Mouse (Mus musculus) midbrain, postnatal 0 days (tissue): ENCODE measurements around the gene Tspan13. TPM values are rescaled to one million over a fixed set of nuclear protein-coding genes. Genes with fewer than 3 reads are reported as not detected.
A peak's percentile ranks its signal among the peaks of the same experiment; 100 is the strongest.

Source experiments
- ATAC-seq: fragments of 200-750 bp; cut with Nextera tagmentation; 2 replicates; pipeline ENCODE4 v1.8.0; 2017; ENCODE audit warnings: moderate number of reproducible peaks, mild to moderate bottlenecking, moderate TSS enrichment, moderate library complexity; ENCODE audit not compliant: low FRiP score
- DNase-seq: peaks from one replicate; pipeline ENCODE4 v3.0.0-alpha.2; 2015; ENCODE audit warnings: low spot score
- H3K27ac ChIP-seq: fragments of 300-500 bp; sonication (generic); 2 replicates; pipeline ENCODE4 v1.5.1; 2014; ENCODE audit warnings: low read depth, mild to moderate bottlenecking, low read length, mixed read lengths
- H3K27me3 ChIP-seq: fragments of 300-500 bp; sonication (generic); 2 replicates; pipeline ENCODE4 v1.6.1; 2014; ENCODE audit warnings: low read length, control low read depth, mixed read lengths; ENCODE audit not compliant: insufficient read depth
- H3K36me3 ChIP-seq: fragments of 300-500 bp; sonication (generic); 2 replicates; pipeline ENCODE4 v1.6.1; 2014; ENCODE audit warnings: low read length, control low read depth, mixed read lengths; ENCODE audit not compliant: insufficient read depth
- H3K4me1 ChIP-seq: fragments of 300-500 bp; sonication (generic); 2 replicates; pipeline ENCODE4 v1.6.1; 2014; ENCODE audit warnings: mild to moderate bottlenecking, control low read depth, antibody characterized with exemption, low read length, mixed read lengths; ENCODE audit not compliant: insufficient read depth
- H3K4me2 ChIP-seq: fragments of 300-500 bp; sonication (generic); 2 replicates; pipeline ENCODE4 v1.6.1; 2014; ENCODE audit warnings: low read depth, mild to moderate bottlenecking, low read length, mixed read lengths; ENCODE audit not compliant: poor library complexity, severe bottlenecking
- H3K4me3 ChIP-seq: fragments of 300-500 bp; sonication (generic); 2 replicates; pipeline ENCODE4 v1.5.1; 2014; ENCODE audit warnings: low read depth, mild to moderate bottlenecking, low read length, moderate library complexity
- H3K9ac ChIP-seq: fragments of 300-500 bp; sonication (generic); replicated peaks from 2 replicates; pipeline ENCODE4 v1.6.1; 2014; ENCODE audit warnings: mild to moderate bottlenecking, low read length, moderate library complexity, mixed read lengths; ENCODE audit not compliant: poor library complexity, severe bottlenecking
- H3K9me3 ChIP-seq: fragments of 300-500 bp; sonication (generic); 2 replicates; pipeline ENCODE4 v1.6.1; 2016; ENCODE audit warnings: low read length, control low read depth
- CTCF ChIP-seq: IDR thresholded peaks from 2 replicates; pipeline ENCODE4 v1.5.1; 2016; ENCODE audit warnings: antibody characterized with exemption, mild to moderate bottlenecking
- WGBS: fragments of 180-500 bp; shearing (Covaris S2); extraction: QIAGEN DNeasy Blood & Tissue Kit; methylation state at CpG from one replicate; pipeline ENCODE4 v1.1.7; 2014; 5-methylcytosine and 5-hydroxymethylcytosine counted together
- polyA plus RNA-seq: library from polyadenylated mRNA; unstranded; fragments of >200 nt; fragmentation: Nextera tagmentation; extraction: Ambion mirVana; gene quantifications from 2 replicates; pipeline ENCODE4 v1.2.1, GENCODE M21; 2015
- total RNA-seq: library from RNA; depleted of rRNA; stranded (reverse); fragments of >200 nt; gene quantifications from 2 replicates; pipeline ENCODE4 v1.2.3, GENCODE M21; 2014

Tspan13 gene
- total and polyA plus RNA-seq, 2 experiments from 2014 or later: 293 to 425 TPM

DNA sequence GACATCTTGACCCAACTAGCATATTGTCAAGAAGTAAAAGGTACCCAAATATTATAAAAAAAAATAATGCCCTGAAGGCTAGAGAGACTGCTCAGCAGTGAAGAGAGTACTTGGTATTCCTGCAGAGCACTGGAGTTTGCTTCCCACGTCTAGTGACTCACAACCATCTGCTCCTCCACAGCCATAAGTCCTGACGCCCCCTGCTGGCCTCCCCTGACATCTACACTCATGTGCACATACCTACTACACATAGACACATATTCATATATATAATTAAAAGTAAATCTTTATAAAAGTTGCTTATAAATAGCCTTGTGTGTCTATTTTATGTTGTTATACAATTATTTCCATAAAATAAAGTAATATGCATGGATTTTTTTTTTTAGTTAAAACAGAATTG is 24.5 kb downstream of the Tspan13 start:
- 78% methylated on average over 2 of the region's 2 CpGs for WGBS
- H3K36me3 ChIP-seq: peaks cover 26% of the 10 kb centered on the region

DNA sequence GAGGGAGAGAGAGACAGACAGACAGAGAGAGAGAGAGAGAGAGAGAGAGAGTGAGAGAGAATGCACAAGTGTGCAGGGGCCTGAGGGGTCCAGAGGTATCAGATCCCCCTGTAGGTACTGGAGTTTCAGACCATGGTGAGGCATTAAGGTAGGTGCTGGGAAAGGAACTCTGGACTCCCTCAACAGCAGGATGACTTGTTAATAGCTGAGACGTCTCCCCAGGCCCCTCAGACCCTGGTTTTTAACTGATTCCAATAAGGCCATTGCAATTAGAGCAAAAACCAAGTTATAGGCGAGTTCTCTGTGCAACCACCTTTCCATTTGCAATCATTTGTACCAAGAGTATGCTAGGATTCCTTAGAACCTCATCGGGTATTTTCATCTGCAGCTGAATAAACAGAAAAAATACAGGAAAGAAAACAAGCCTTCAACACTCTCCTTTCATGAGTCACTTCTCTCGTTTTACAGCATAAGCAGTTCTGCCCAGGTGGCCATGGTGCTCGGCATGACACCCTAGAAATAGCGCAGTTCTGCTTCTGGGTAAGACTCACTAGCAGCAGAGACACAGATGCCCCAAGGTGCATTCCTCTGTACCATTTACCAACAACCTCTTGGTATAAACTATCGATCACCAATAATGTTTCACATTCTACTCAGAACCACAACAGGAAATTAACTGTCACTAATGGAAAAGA is 28.9 kb downstream of the Tspan13 start:
- Histone ChIP-seq H3K4me3 (no peak overlapping the region), H3K27me3 (no peaks in the 10 kb centered on the region), H3K4me1 (no peaks in the 10 kb centered on the region), H3K36me3 (peaks cover 6% of the 10 kb centered on the region; the same call in 1 of the 2 replicates), H3K4me2 (no peak overlapping the region), H3K27ac (no peak overlapping the region), H3K9me3 (no peaks in the 10 kb centered on the region), H3K9ac (no peak overlapping the region)
- no peak for TF ChIP-seq CTCF
- 83% methylated on average over 7 of the region's 7 CpGs for WGBS
- DNase-seq (no peak), ATAC-seq (no peak)

More for the DNA sequence above, 24.5 kb downstream of the Tspan13 start:
- Histone ChIP-seq H3K27me3 (no peaks in the 10 kb centered on the region), H3K9ac (no peak overlapping the region), H3K9me3 (no peaks in the 10 kb centered on the region), H3K27ac (no peak overlapping the region), H3K4me2 (no peak overlapping the region), H3K4me3 (no peak overlapping the region), H3K4me1 (no peaks in the 10 kb centered on the region)
- ATAC-seq: no peak
- TF ChIP-seq CTCF: peak; percentile 40; the same call in 1 of the 2 replicates
- no peak for DNase-seq

DNA sequence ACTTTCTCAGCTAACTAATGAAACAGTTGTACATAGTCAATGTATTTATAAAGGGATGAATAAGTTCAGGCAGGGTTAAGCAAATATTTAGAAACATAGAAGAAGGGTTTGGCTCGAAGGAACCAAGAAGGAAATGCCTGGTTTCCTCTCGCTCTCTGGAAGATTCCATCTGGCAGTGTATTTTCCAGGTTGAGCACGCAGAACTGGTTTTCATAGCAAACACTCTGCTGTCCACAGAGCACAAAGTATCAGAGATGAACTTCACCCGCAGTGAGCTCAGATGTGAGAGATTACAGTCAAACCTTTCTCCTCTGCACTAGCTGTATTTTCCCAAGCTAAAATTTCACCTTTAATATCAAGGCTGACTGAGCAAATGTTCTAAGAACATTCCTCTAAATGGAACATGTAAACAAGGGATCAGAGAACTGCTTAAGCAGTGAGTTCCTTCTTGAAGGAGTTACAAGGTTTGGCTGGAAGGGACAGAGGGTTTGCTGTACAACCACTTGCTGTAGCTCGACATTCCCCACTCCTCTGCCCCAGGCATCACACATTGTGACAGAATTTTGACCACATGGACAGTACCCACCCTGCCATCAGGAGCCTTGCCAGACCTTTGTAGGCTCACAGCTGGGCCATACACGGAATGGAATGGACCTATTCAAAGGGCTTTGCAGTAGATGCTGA is 33.8 kb downstream of the Tspan13 start:
- Histone ChIP-seq H3K9me3 (no peaks in the 10 kb centered on the region), H3K4me3 (no peak overlapping the region), H3K36me3 (no peaks in the 10 kb centered on the region), H3K27ac (no peak overlapping the region), H3K27me3 (no peaks in the 10 kb centered on the region), H3K4me1 (no peaks in the 10 kb centered on the region), H3K4me2 (no peak overlapping the region), H3K9ac (no peak overlapping the region)
- DNase-seq (no peak), ATAC-seq (no peak)
- no peak for TF ChIP-seq CTCF
- WGBS: 77% methylated on average over 6 of the region's 6 CpGs

DNA sequence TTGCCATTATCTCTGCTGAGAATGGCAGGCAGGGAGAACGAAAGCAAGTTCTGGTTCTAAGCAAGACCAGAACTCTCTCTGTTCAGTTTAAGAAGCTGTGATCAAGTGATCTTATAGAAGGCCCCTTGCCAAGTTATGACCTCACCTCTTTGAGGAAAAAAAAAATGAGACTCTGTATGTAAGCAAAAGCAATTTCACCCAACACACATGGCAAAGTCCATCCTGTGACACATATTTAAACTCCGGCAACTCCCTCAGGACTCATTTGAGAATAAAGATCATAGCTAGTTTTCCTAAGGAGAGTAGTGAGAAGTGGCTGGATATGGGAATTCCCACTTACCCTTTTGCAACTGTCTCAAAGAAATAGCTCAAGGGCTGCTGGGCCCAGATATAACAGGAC is 34.7 kb downstream of the Tspan13 start:
- no peak for TF ChIP-seq CTCF
- H3K36me3 ChIP-seq: no peaks in the 10 kb centered on the region
- no peaks in the 10 kb centered on the region for H3K27me3 ChIP-seq
- H3K4me3 ChIP-seq: no peak overlapping the region
- DNase-seq: no peak
- no peak overlapping the region for H3K4me2 ChIP-seq
- ATAC-seq: no peak
- WGBS: 86% methylated on average over 2 of the region's 2 CpGs
- no peak overlapping the region for H3K9ac ChIP-seq
- H3K4me1 ChIP-seq: no peaks in the 10 kb centered on the region
- H3K9me3 ChIP-seq: no peaks in the 10 kb centered on the region
- H3K27ac ChIP-seq: no peak overlapping the region

DNA sequence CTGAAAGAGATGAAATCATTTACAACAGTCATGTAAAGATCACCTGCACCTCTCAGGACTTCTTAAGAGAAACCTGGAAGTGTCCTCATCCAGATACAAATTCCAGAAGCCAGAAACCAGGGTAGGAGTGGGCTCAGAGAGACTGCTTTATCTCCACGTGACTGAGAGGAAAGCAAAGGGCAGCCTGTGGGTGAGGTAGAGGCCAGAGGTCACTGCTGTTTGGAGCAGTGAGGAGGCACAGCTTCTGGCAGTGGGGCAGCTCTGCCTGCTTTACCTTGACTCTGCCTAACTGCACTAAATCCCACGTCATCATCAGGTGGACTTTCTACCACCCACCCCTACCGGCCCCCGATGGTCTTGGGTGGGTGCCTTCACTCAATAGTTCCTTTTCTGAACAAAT is 37.6 kb downstream of the Tspan13 start:
- WGBS: 73% methylated on average over 4 of the region's 4 CpGs
- ATAC-seq: no peak
- DNase-seq: no peak
- no peak for TF ChIP-seq CTCF
- H3K27ac ChIP-seq: no peak overlapping the region
- H3K36me3 ChIP-seq: no peaks in the 10 kb centered on the region
- no peaks in the 10 kb centered on the region for H3K27me3 ChIP-seq
- H3K9ac ChIP-seq: no peak overlapping the region
- H3K4me3 ChIP-seq: no peak overlapping the region
- H3K4me2 ChIP-seq: no peak overlapping the region
- no peaks in the 10 kb centered on the region for H3K4me1 ChIP-seq
- H3K9me3 ChIP-seq: no peaks in the 10 kb centered on the region

DNA sequence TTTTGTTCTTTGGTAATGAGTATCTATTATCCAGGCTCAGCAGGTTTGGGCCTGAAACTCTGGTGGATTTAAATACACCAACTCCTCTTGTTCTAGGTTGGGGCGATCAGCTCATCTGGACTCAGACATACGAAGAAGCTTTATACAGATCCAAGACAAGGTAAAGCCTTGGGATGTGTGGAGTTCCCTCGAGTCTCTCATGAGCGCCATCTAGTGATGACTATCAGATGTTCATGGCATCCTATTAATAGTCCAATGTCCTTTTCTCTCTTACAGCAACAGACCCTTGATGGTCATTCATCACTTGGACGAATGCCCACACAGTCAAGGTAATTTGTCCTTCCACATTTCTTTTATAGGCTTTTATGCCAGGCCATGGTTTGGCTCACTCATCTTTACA is 46.5 kb downstream of the Tspan13 start:
- WGBS: 31% methylated on average over 5 of the region's 5 CpGs
- H3K9me3 ChIP-seq: no peaks in the 10 kb centered on the region

More for the DNA sequence above, 46.5 kb downstream of the Tspan13 start:
- DNase-seq (peak; percentile 70), ATAC-seq (no peak)
- Histone ChIP-seq H3K27me3 (no peaks in the 10 kb centered on the region), H3K36me3 (no peaks in the 10 kb centered on the region), H3K4me3 (no peak overlapping the region), H3K4me2 (no peak overlapping the region), H3K9ac (no peak overlapping the region), H3K27ac (no peak overlapping the region), H3K4me1 (no peaks in the 10 kb centered on the region)
- peak; percentile 62 for TF ChIP-seq CTCF
